Mouse (Mus musculus): ENCODE measurements around the gene Mipep. TPM values are rescaled to one million over a fixed set of nuclear protein-coding genes. Genes with fewer than 3 reads are reported as not detected.

Mipep gene
- polyA plus RNA-seq, 1 experiment from 2014 or later: 20.9 TPM

- in situ Hi-C loops (cut with MboI; ENCODE audit: low pct_unique_long_range_greater_than_20kb): no loop called here
- H3K27me3 ChIP-seq: no peaks in the 10 kb centered on the region
- no peak for TF ChIP-seq CTCF (IDR thresholded peaks at IDR 0.05)
- CTCF ChIA-PET: interaction anchor here (8.3 kb wide), 1 partner anchor 14 kb away, joined by 39 read pairs; no protein-coding TSS in a partner anchor
- ATAC-seq (no peak), DNase-seq (ENCODE audit: low read depth, low spot score) (no peak)
- POLR2A ChIA-PET: no interaction called here
Measured at GRCm38 (mm10) chr14:60756271-60756670, 28.1 kb upstream of the Mipep start.

- POLR2A ChIA-PET: no interaction called here
- CTCF ChIA-PET: interaction anchor here (8.3 kb wide), 1 partner anchor 13 kb away, joined by 39 read pairs; no protein-coding TSS in a partner anchor
- in situ Hi-C loops (cut with MboI; ENCODE audit: low pct_unique_long_range_greater_than_20kb): no loop called here
Measured at GRCm38 (mm10) chr14:60757265-60757664, 27.1 kb upstream of the Mipep start.

GRCm38 (mm10) chr14:60757722-60758121 is 26.7 kb upstream of the Mipep start:
- ChIA-PET CTCF (interaction anchor here (8.3 kb wide), 1 partner anchor 12 kb away, joined by 39 read pairs; no protein-coding TSS in a partner anchor), POLR2A (no interaction called here)
- TF ChIP-seq CTCF (IDR thresholded peaks at IDR 0.05): no peak
- ATAC-seq: no peak
- DNase-seq (ENCODE audit: low read depth, low spot score): no peak
- no peaks in the 10 kb centered on the region for H3K27me3 ChIP-seq
- in situ Hi-C loops (cut with MboI; ENCODE audit: low pct_unique_long_range_greater_than_20kb): no loop called here

More at GRCm38 (mm10) chr14:60757265-60757664, 27.1 kb upstream of the Mipep start:
- H3K27me3 ChIP-seq: no peaks in the 10 kb centered on the region
- TF ChIP-seq CTCF (IDR thresholded peaks at IDR 0.05): no peak
- ATAC-seq: no peak
- DNase-seq (ENCODE audit: low read depth, low spot score): no peak

GRCm38 (mm10) chr14:60759097-60759496 is 25.3 kb upstream of the Mipep start:
- DNase-seq (ENCODE audit: low read depth, low spot score): no peak
- TF ChIP-seq CTCF (IDR thresholded peaks at IDR 0.05): no peak
- in situ Hi-C loops (cut with MboI; ENCODE audit: low pct_unique_long_range_greater_than_20kb): no loop called here
- H3K27me3 ChIP-seq: no peaks in the 10 kb centered on the region
- CTCF ChIA-PET: interaction anchor here (0.8 to 8.3 kb wide), 2 partner anchors 9 to 11 kb away, joined by 3 to 39 read pairs; no protein-coding TSS in a partner anchor
- POLR2A ChIA-PET: no interaction called here
- ATAC-seq: no peak

- H3K27me3 ChIP-seq: no peaks in the 10 kb centered on the region
Measured at GRCm38 (mm10) chr14:60761801-60762200, 22.6 kb upstream of the Mipep start.

GRCm38 (mm10) chr14:60762754-60763153 is 21.6 kb upstream of the Mipep start:
- in situ Hi-C loops (cut with MboI; ENCODE audit: low pct_unique_long_range_greater_than_20kb): no loop called here
- DNase-seq (ENCODE audit: low read depth, low spot score) (no peak), ATAC-seq (no peak)
- POLR2A ChIA-PET: no interaction called here
- CTCF ChIA-PET: no interaction called here
- H3K27me3 ChIP-seq: no peaks in the 10 kb centered on the region
- no peak for TF ChIP-seq CTCF (IDR thresholded peaks at IDR 0.05)

More at GRCm38 (mm10) chr14:60761801-60762200, 22.6 kb upstream of the Mipep start:
- ATAC-seq (no peak), DNase-seq (ENCODE audit: low read depth, low spot score) (no peak)
- in situ Hi-C loops (cut with MboI; ENCODE audit: low pct_unique_long_range_greater_than_20kb): no loop called here
- no peak for TF ChIP-seq CTCF (IDR thresholded peaks at IDR 0.05)
- POLR2A ChIA-PET: no interaction called here
- CTCF ChIA-PET: interaction anchor here (1.3 to 8.3 kb wide), 2 partner anchors 8 to 15 kb away, joined by 3 to 39 read pairs; no protein-coding TSS in a partner anchor

- in situ Hi-C loops (cut with MboI; ENCODE audit: low pct_unique_long_range_greater_than_20kb): no loop called here
- TF ChIP-seq CTCF (IDR thresholded peaks at IDR 0.05): no peak
- H3K27me3 ChIP-seq: no peaks in the 10 kb centered on the region
- ChIA-PET POLR2A (no interaction called here), CTCF (no interaction called here)
- ATAC-seq (no peak), DNase-seq (ENCODE audit: low read depth, low spot score) (no peak)
Measured at GRCm38 (mm10) chr14:60763746-60764145, 20.6 kb upstream of the Mipep start.

GRCm38 (mm10) chr14:60764526-60764925 is 19.8 kb upstream of the Mipep start:
- no peaks in the 10 kb centered on the region for H3K27me3 ChIP-seq
- no peak for TF ChIP-seq CTCF (IDR thresholded peaks at IDR 0.05)
- ATAC-seq (no peak), DNase-seq (ENCODE audit: low read depth, low spot score) (no peak)
- POLR2A ChIA-PET: no interaction called here
- CTCF ChIA-PET: interaction anchor here (2.4 kb wide), 1 partner anchor 53 kb away, joined by 11 read pairs; no protein-coding TSS in a partner anchor
- in situ Hi-C loops (cut with MboI; ENCODE audit: low pct_unique_long_range_greater_than_20kb): no loop called here

GRCm38 (mm10) chr14:60765025-60765424 is 19.3 kb upstream of the Mipep start:
- CTCF ChIA-PET: interaction anchor here (2.4 kb wide), 1 partner anchor 53 kb away, joined by 11 read pairs; no protein-coding TSS in a partner anchor
- no peaks in the 10 kb centered on the region for H3K27me3 ChIP-seq
- ATAC-seq (peak; percentile 79), DNase-seq (ENCODE audit: low read depth, low spot score) (peak; percentile 71)
- in situ Hi-C loops (cut with MboI; ENCODE audit: low pct_unique_long_range_greater_than_20kb): no loop called here
- no peak for TF ChIP-seq CTCF (IDR thresholded peaks at IDR 0.05)
- POLR2A ChIA-PET: no interaction called here

- DNase-seq (ENCODE audit: low read depth, low spot score) (no peak), ATAC-seq (no peak)
- TF ChIP-seq CTCF (IDR thresholded peaks at IDR 0.05): no peak
- CTCF ChIA-PET: no interaction called here
- in situ Hi-C loops (cut with MboI; ENCODE audit: low pct_unique_long_range_greater_than_20kb): no loop called here
- no peaks in the 10 kb centered on the region for H3K27me3 ChIP-seq
- POLR2A ChIA-PET: no interaction called here
Measured at GRCm38 (mm10) chr14:60767884-60768283, 16.5 kb upstream of the Mipep start, which contains the start of gene C1qtnf9. C1qtnf9 (plus strand) TSS chr14:60768134.

GRCm38 (mm10) chr14:60769340-60769739 is 15.0 kb upstream of the Mipep start:
- DNase-seq (ENCODE audit: low read depth, low spot score) (no peak), ATAC-seq (no peak)
- ChIA-PET POLR2A (no interaction called here), CTCF (interaction anchor here (0.8 to 4.0 kb wide), 8 partner anchors 12 to 57 kb away, joined by 3 to 46 read pairs (median 16); partner anchors contain the start of gene Mipep)
- TF ChIP-seq CTCF (IDR thresholded peaks at IDR 0.05): no peak
- no peaks in the 10 kb centered on the region for H3K27me3 ChIP-seq
- in situ Hi-C loops (cut with MboI; ENCODE audit: low pct_unique_long_range_greater_than_20kb): no loop called here
